Mouse (Mus musculus) cerebellum, adult 2 months (tissue): ENCODE measurements around the gene Vmn1r113.
"Not testable (repeated sequence)": the region's sequence is repeated elsewhere in the genome, so short reads cannot be mapped to it uniquely, and the experiment has no call there.

Experiments used
- CTCF ChIP-seq: fragments of 200-500 bp; IDR thresholded peaks from 2 replicates; pipeline ENCODE4 v1.5.1; 2011; ENCODE audit warnings: low read depth, mild to moderate bottlenecking, control low read depth, low read length, moderate library complexity, borderline replicate concordance; ENCODE audit not compliant: insufficient read depth
- POLR2A ChIP-seq: fragments of 200-500 bp; IDR thresholded peaks from 2 replicates; pipeline ENCODE4 v1.6.1; 2011; ENCODE audit warnings: low read length, control low read depth, borderline replicate concordance; ENCODE audit not compliant: insufficient read depth

GRCm38 (mm10) chr7:20812086-20812485, 25.0 kb downstream of the Vmn1r113 start, which contains the start of gene Vmn1r114:
- not testable (repeated sequence) for TF ChIP-seq POLR2A, CTCF
